Mouse (Mus musculus) olfactory bulb, adult 2 months (tissue): ENCODE data around the gene Copa. TPM values are rescaled to one million over a fixed set of nuclear protein-coding genes. Genes with fewer than 3 reads are reported as not detected.

ENCODE experiments used
- H3K27ac ChIP-seq: fragments of 200-500 bp; 2 replicates; pipeline ENCODE4 v1.5.1; 2012; ENCODE audit warnings: low read depth, low read length; ENCODE audit not compliant: insufficient read depth
- H3K4me1 ChIP-seq: fragments of 200-500 bp; 2 replicates; pipeline ENCODE4 v1.6.1; 2012; ENCODE audit warnings: low read length; ENCODE audit not compliant: control insufficient read depth, insufficient read depth
- H3K4me3 ChIP-seq: fragments of 200-500 bp; 2 replicates; pipeline ENCODE4 v1.5.1; 2012; ENCODE audit warnings: mild to moderate bottlenecking, low read depth, low read length, moderate library complexity; ENCODE audit not compliant: insufficient read depth
- CTCF ChIP-seq: fragments of 200-500 bp; IDR thresholded peaks from 2 replicates; pipeline ENCODE4 v1.5.1; 2012; ENCODE audit warnings: low read depth, mild to moderate bottlenecking, low read length, moderate library complexity; ENCODE audit not compliant: insufficient read depth
- POLR2A ChIP-seq: fragments of 200-500 bp; IDR thresholded peaks from 2 replicates; pipeline ENCODE4 v1.6.1; 2012; ENCODE audit warnings: mild to moderate bottlenecking, low read depth, low read length, moderate library complexity; ENCODE audit not compliant: insufficient read depth
- WGBS: fragments of 180-500 bp; shearing (Covaris S2); methylation state at CpG from one replicate; pipeline ENCODE4 v1.1.7; 2018; 5-methylcytosine and 5-hydroxymethylcytosine counted together
- polyA plus RNA-seq: library from polyadenylated mRNA; stranded (reverse); fragments of >200 nt; gene quantifications from 2 replicates; pipeline ENCODE4 v1.2.4, GENCODE M21; 2012; ENCODE audit warnings: low replicate concordance; ENCODE audit not compliant: missing spikeins, insufficient read depth, insufficient read length

The Copa gene
- polyA plus RNA-seq: 120 and 157 TPM in 2 replicates

DNA sequence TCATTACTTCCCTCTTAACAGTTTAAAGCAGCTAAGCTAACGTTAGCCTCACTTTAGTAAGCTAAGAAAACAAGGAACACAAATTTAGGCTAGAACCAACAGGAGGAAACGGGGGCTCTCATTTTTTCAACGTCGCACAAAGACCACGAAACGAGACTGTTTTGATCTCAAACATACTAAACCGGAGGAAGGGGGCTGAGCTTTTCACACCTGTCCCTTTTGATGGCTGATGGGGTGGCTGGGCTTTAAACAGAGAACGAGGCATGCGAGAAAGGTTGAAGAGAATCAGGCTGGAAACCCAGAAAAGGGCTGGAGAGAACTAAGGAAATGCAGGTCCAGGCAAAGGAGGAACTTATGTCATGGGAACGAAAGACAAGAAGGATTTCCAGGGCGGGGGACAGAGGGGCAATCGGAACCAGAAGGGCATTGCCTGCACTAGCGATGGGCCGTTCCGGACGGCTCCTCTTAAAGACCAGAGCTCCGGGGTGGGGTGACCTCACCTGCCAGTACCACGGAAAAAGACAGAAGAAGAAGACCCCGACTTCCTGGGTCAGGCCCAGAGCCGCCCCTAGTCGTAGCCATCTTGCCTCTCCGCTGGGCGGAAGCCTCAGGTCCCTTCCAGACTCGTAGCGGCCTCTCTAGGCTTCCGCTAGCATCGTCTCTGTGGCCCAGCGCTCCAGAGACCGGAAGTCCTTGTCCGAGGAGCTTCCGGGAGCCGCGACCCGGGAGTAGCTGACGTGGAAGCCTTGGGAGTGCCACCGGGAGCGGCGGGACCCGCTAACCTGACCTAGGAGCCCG, at the start of gene Copa, which contains the start of gene Ncstn:
TSS of gene Copa (plus strand) at position 429 of the 798 bp plus-strand sequence.
TSS of gene Ncstn (minus strand) at position 695 of the 798 bp plus-strand sequence.
- WGBS: under 1% methylated on average over 40 of the region's 40 CpGs
- H3K4me3 ChIP-seq: peak within 1 kb of the TSS; percentile 84
- H3K27ac ChIP-seq: peak within 1 kb of the TSS; percentile 91
- TF ChIP-seq POLR2A (0 out of 2 replicates have a peak, but pooled peaks have one; percentile 44), CTCF (peak; percentile 7; the same call in 1 of the 2 replicates)
- H3K4me1 ChIP-seq: peaks cover 4% of the 10 kb centered on the region; the same call in 1 of the 2 replicates

DNA sequence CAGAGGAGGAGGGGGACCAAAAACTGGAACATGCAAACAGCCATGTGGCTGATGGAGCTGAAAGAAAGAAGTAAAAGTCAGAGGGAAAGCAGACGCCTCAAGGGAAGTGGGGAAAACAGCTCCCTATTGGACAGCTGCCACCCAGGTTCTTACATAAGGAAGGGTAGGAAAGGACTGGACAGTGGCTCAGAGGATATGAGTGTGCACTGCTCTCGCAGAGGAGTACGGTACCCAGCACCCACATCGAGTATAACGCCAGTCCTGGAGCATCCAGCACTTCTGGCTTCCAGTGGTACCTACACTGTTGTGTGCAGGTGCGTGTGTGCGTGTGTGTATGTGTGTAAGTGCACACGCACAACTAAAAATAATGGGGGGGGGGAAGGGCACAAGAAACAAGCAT, 35.9 kb upstream of the Copa start:
- no peak overlapping the region for H3K4me3 ChIP-seq
- H3K4me1 ChIP-seq: peaks cover 8% of the 10 kb centered on the region; the same call in 1 of the 2 replicates
- WGBS: 78% methylated on average over 8 of the region's 8 CpGs
- no peak overlapping the region for H3K27ac ChIP-seq
- no peak for TF ChIP-seq CTCF
- no peak for TF ChIP-seq POLR2A

DNA sequence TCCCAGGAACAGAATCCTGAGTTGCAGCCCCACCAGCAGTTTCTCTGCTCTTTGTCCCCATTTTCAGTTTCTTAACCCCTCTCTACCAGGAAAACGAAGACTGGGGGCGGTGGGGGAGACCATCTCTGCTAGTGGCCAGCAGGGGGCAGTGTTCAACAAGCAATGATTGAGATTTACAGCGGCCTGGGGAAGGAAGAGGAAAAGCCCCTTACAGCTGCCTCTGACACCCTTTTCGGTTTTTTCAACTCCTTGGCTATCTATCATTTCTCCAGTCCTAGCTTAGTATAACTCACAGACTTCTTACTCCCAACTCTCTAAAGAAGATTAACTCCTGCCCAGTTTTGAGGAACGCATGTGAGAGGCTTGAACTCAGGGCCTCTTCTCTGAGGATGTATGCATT, 35.4 kb upstream of the Copa start:
- no peak overlapping the region for H3K4me3 ChIP-seq
- H3K4me1 ChIP-seq: peaks cover 8% of the 10 kb centered on the region; the same call in 1 of the 2 replicates
- 19% methylated on average over 5 of the region's 5 CpGs for WGBS
- H3K27ac ChIP-seq: no peak overlapping the region
- peak; percentile 73; the same call in 1 of the 2 replicates for TF ChIP-seq CTCF
- TF ChIP-seq POLR2A: no peak

DNA sequence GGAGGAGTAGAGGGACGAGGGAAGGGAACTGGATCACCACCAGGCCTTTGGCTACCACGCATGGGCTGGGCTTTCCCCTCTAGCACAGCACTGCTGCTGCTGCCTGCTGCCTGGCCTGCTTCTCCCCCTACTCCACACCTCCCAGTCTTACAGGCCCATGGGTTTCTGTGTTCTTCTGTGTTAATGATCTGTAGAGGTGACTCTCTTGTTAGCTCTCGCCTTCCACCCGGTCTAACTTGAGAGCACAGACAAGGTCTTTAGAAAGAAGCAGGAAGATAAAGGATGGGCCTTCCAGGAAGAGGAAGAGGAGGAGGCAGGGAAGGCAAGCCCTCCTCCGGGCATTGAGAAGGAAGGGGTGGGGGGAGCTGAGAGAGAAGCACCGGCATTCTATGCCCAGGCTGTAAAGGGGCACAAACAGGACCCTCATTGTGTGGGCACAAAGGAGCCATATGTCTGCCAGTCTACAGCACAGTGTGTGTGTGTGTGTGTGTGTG, 34.0 kb upstream of the Copa start:
- no peak overlapping the region for H3K27ac ChIP-seq
- TF ChIP-seq POLR2A (no peak), CTCF (no peak)
- 39% methylated on average over 6 of the region's 6 CpGs for WGBS
- no peak overlapping the region for H3K4me3 ChIP-seq
- peaks cover 8% of the 10 kb centered on the region; the same call in 1 of the 2 replicates for H3K4me1 ChIP-seq

DNA sequence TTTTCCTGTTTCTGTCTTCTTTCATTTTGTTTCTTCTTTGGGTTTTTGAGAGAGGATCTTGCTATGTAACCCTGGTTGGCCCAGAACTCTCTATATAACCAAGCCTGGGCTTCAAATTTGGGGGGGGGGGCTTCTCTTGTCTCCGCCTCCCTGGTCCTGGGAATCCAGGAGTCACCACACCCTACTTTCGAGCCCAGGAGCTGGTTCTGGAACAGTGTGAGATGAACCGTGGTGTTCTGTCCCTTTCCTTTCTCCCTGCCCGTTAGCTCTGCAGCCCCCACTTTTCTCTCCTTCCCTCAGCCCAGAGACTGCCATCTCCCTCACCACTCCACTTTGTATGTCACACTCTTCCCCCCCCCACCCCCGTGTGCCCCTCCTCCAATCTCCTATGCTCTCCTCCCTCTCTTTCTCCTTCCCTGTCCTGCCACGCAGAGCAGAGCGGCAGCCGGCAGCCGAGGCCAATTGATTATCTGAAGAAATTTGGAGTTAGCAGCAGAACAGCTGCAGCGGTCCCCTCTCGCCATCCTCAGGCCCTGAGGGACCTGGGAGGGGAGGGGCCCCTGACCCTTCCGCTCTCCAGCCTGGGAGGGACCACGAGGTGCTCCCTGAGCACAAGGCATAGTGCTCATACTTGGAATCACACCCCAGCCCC, 33.1 kb upstream of the Copa start:
- 32% methylated on average over 13 of the region's 13 CpGs for WGBS
- no peak for TF ChIP-seq POLR2A
- TF ChIP-seq CTCF: no peak
- Histone ChIP-seq H3K27ac (no peak overlapping the region), H3K4me1 (peaks cover 15% of the 10 kb centered on the region), H3K4me3 (no peak overlapping the region)

DNA sequence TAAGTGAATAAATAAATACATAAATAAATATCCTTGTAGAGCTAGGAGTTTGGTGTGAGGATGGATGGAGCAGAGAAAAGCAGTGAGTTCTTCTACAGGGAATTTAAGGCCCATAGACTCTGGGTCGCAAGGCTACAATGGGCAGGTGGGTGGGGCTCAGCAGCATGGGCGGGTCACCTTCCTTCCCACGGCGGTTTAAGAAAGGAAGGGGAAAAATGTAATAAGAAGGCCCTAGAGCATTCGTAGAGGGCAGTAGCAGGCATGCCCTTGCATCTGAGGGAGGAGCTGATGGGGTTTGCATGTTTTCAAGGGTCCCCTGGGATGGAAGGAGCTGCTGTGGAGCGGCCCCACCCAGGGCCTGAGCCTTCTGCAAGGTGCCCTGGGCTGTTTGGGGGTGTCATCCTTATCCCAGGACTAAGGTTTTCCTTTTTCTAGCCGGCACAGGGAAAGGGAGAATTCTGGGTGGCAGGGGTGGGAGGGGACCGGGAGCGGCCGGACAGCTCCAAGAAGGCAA, 29.5 kb upstream of the Copa start:
- 57% methylated on average over 10 of the region's 10 CpGs for WGBS
- TF ChIP-seq POLR2A (no peak), CTCF (no peak)
- Histone ChIP-seq H3K27ac (no peak overlapping the region), H3K4me3 (no peak overlapping the region), H3K4me1 (peaks cover 15% of the 10 kb centered on the region)

DNA sequence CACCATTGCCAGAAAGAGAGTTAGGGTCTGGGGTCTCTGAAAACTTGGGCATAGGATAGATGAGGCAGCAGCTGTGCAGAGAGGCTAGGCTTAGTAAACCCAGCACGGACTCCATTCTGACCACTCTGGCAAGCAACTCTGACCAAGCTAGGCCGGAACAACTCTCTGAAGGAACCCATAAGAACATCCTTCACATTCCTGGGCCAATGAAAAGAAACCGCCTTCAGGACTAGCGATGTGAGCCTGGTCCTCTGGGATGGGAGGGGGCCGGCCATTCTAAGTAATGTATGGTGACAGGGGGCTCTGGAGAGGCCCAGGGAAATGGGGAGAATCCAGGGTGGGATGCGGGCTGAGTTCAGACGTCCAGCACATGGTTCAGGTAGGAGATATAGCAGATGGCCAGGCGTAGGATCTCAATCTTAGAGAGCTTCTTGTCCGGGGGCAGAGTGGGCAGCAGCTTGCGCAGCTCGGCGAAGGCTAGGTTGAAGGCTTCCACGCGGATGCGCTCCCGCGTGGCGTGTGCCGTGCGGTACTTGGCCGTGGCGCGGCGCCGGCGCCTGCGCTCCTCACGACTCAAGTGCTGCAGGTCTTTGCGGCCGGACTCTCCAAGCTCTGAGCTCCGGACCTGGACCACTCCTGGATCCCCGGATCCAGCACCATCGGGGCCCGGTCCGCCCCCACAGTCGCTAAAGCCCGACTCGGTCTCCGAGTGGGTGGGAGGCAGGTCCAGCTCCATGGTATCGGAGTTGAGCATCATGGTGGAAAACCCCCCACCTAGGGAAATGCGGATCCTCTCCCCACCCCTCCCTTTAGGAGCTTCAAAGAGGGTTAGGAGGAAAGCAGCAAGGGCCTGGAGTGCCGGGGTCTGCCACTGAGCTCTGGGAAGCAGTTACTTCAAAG, 28.5 kb upstream of the Copa start:
- WGBS: 11% methylated on average over 42 of the region's 42 CpGs
- H3K4me3 ChIP-seq: peak overlapping the region; percentile 30
- TF ChIP-seq CTCF: no peak
- no peak for TF ChIP-seq POLR2A
- peaks cover 11% of the 10 kb centered on the region for H3K4me1 ChIP-seq
- H3K27ac ChIP-seq: no peak overlapping the region

DNA sequence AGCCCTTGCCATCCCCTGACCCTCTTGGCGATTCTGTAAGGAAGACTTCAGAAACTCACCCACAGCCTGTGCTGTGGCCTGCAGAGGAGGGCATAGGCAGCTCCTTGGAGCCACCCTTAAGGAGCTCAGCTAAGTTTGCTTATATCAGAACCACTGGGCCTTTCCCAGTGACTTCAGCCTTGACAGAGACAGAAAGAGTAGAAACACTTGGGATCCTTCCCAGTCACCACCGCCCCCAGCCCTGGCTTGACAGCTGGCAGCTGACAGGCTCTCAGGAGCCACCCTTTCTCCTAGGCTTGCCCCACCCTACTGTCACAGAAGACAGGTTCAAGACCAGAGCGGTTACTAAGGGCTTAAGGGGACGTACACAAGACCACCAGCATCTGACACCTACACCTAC, 26.1 kb upstream of the Copa start:
- Histone ChIP-seq H3K4me3 (no peak overlapping the region), H3K27ac (no peak overlapping the region), H3K4me1 (peaks cover 7% of the 10 kb centered on the region)
- TF ChIP-seq CTCF (no peak), POLR2A (no peak)
- WGBS: 82% methylated on average over 4 of the region's 4 CpGs
